Mouse (Mus musculus) heart, embryonic 13.5 days (tissue): ENCODE data around the gene Pyroxd2. TPM values are rescaled to one million over a fixed set of nuclear protein-coding genes. Genes with fewer than 3 reads are reported as not detected.
"Not testable (repeated sequence)": the region's sequence is repeated elsewhere in the genome, so short reads cannot be mapped to it uniquely, and the experiment has no call there.

ENCODE experiments used
- ATAC-seq: fragments of 200-750 bp; cut with Nextera tagmentation; 2 replicates; pipeline ENCODE4 v1.8.0; 2017; ENCODE audit warnings: moderate TSS enrichment; ENCODE audit not compliant: insufficient number of reproducible peaks, low FRiP score, low TSS enrichment; ENCODE audit errors: extremely low read depth
- H3K27ac ChIP-seq: fragments of 300-500 bp; sonication (generic); replicated peaks from 2 replicates; pipeline ENCODE4 v1.5.1; 2015; ENCODE audit warnings: moderate library complexity, mild to moderate bottlenecking, inconsistent platforms
- H3K27me3 ChIP-seq: fragments of 300-500 bp; sonication (generic); replicated peaks from 2 replicates; pipeline ENCODE4 v1.6.1; 2015; ENCODE audit warnings: mild to moderate bottlenecking, inconsistent platforms
- H3K36me3 ChIP-seq: fragments of 300-500 bp; sonication (generic); 2 replicates; pipeline ENCODE4 v1.6.1; 2015; ENCODE audit warnings: mild to moderate bottlenecking, inconsistent platforms
- H3K4me1 ChIP-seq: fragments of 300-500 bp; sonication (generic); 2 replicates; pipeline ENCODE4 v1.6.1; 2015; ENCODE audit warnings: inconsistent platforms
- H3K4me2 ChIP-seq: fragments of 300-500 bp; sonication (generic); 2 replicates; pipeline ENCODE4 v1.6.1; 2015; ENCODE audit warnings: inconsistent platforms, mild to moderate bottlenecking, moderate library complexity
- H3K4me3 ChIP-seq: fragments of 300-500 bp; sonication (generic); 2 replicates; pipeline ENCODE4 v1.5.1; 2015; ENCODE audit warnings: moderate library complexity, mild to moderate bottlenecking, inconsistent platforms
- H3K9ac ChIP-seq: fragments of 300-500 bp; sonication (generic); 2 replicates; pipeline ENCODE4 v1.6.1; 2015; ENCODE audit warnings: inconsistent platforms, mild to moderate bottlenecking, moderate library complexity
- H3K9me3 ChIP-seq: fragments of 300-500 bp; sonication (generic); 2 replicates; pipeline ENCODE4 v1.6.1; 2016; ENCODE audit warnings: inconsistent platforms
- WGBS: fragments of 180-500 bp; shearing (Covaris S2); methylation state at CpG from one replicate; pipeline ENCODE4 v1.1.7; 2015; ENCODE audit warnings: mixed read lengths; 5-methylcytosine and 5-hydroxymethylcytosine counted together
- polyA plus RNA-seq: library from polyadenylated mRNA; unstranded; fragments of >200 nt; fragmentation: Nextera tagmentation; extraction: Ambion mirVana; gene quantifications from 2 replicates; pipeline ENCODE4 v1.2.1, GENCODE M21; 2015

Pyroxd2 gene
- polyA plus RNA-seq, 1 experiment from 2014 or later = 4.8 TPM

GRCm38 (mm10) chr19:42682776-42683175, 69.8 kb downstream of the Pyroxd2 start:
- not testable (repeated sequence) for H3K36me3 ChIP-seq, H3K27me3 ChIP-seq, H3K9ac ChIP-seq, H3K4me2 ChIP-seq, H3K27ac ChIP-seq, H3K4me1 ChIP-seq, H3K9me3 ChIP-seq, ATAC-seq, H3K4me3 ChIP-seq
- 72% methylated on average over 2 of the region's 2 CpGs for WGBS

GRCm38 (mm10) chr19:42678191-42678590, 74.4 kb downstream of the Pyroxd2 start:
- Histone ChIP-seq H3K4me3 (no peak overlapping the region), H3K36me3 (no peaks in the 10 kb centered on the region), H3K27me3 (no peaks in the 10 kb centered on the region), H3K9ac (no peak overlapping the region), H3K27ac (no peak overlapping the region), H3K4me1 (0 out of 2 replicates have a peak, but pooled peaks cover 12% of the 10 kb centered on the region), H3K4me2 (no peak overlapping the region), H3K9me3 (peaks cover 3% of the 10 kb centered on the region; the same call in 1 of the 2 replicates)
- no peak for ATAC-seq
- 51% methylated on average over 10 of the region's 10 CpGs for WGBS

- ATAC-seq = no peak
- 85% methylated on average over 3 of the region's 3 CpGs for WGBS
These were observed 75.1 kb downstream of the Pyroxd2 start for GRCm38 (mm10) chr19:42677452-42677851.

GRCm38 (mm10) chr19:42676931-42677330, 75.6 kb downstream of the Pyroxd2 start:
- Histone ChIP-seq H3K27me3 (no peaks in the 10 kb centered on the region), H3K4me3 (no peak overlapping the region), H3K4me1 (0 out of 2 replicates have a peak, but pooled peaks cover 15% of the 10 kb centered on the region), H3K4me2 (no peak overlapping the region), H3K36me3 (no peaks in the 10 kb centered on the region), H3K9me3 (peaks cover 3% of the 10 kb centered on the region; the same call in 1 of the 2 replicates), H3K27ac (no peak overlapping the region), H3K9ac (no peak overlapping the region)
- no peak for ATAC-seq
- 74% methylated on average over 3 of the region's 3 CpGs for WGBS

More at GRCm38 (mm10) chr19:42677452-42677851, 75.1 kb downstream of the Pyroxd2 start:
- Histone ChIP-seq H3K4me2 (no peak overlapping the region), H3K9me3 (peaks cover 3% of the 10 kb centered on the region; the same call in 1 of the 2 replicates), H3K27ac (no peak overlapping the region), H3K4me1 (0 out of 2 replicates have a peak, but pooled peaks cover 15% of the 10 kb centered on the region), H3K9ac (no peak overlapping the region), H3K36me3 (no peaks in the 10 kb centered on the region), H3K4me3 (no peak overlapping the region), H3K27me3 (no peaks in the 10 kb centered on the region)

Other genes starting within 250 kb of the Pyroxd2 start
- gene R3hcc1l, start 234.0 kb downstream of the Pyroxd2 start, polyA plus RNA-seq = 9.5 and 10.9 TPM in 2 replicates
- gene Loxl4, start 140.0 kb downstream of the Pyroxd2 start, polyA plus RNA-seq = 0.12 and 0.27 TPM in 2 replicates
- gene Hps1, start 27.2 kb upstream of the Pyroxd2 start, polyA plus RNA-seq = 6.0 and 7.0 TPM in 2 replicates